1 mouse cellular context compared by ENCODE assay signal in the genomic region with DNA sequence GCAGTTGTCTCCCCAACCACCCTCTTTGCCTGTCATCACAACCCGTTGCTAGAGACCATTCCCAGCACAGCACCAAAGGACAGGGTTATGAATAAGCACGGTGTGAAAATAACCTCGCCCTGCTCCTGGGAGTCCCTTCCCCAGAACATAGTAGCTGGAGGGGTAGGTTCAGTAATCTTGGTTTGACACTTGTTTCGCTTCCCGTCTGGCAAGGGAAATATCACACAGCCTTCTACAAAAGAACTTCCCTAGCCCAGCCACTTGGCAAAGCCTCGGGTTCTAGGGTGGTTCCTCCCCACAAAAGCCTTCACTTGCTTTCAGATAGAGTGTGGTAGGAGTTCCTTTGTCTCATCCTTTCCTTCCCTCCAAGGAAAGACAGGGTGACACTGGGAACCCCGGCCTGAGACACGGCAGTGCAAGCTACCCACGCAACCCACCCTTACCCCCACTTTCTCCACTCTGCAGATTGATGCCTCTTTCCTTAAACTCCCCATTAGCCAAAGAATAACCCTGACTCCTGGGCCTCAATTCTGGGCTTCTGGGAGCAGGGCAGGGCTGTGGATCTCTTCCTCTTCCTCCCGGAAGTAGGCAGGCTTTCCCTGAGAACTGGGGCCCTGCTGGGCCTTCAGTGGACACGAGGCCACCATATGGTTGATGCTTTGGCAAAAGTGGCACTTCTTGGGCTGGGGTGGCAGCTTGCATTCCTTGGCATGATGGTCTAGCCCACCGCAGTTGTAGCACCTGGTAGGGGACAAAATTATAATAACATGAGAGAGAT.
TF ChIP-seq lines count a peak whose summit lies in the region.

No protein-coding gene starts in this region.

TF ChIP-seq in CH12.LX, 34 proteins besides CTCF, POLR2A, EP300 and RAD21:
- TF ChIP-seq ZNF384 (IDR thresholded peaks at IDR 0.05; ENCODE audit: low read depth, low read length) (no peak), IRF4 (IDR thresholded peaks at IDR 0.05; ENCODE audit: low read depth, low read length) (0 out of 2 replicates have a peak, but pooled peaks have one; percentile 19), NRF1 (IDR thresholded peaks at IDR 0.05; ENCODE audit: low read depth, low read length) (no peak)
